Mouse (Mus musculus): ENCODE data around the gene Enho. TPM values are rescaled to one million over a fixed set of nuclear protein-coding genes. Genes with fewer than 3 reads are reported as not detected.

Enho gene
- polyA plus RNA-seq, 1 experiment from 2014 or later = 8.7 TPM

Other genes with a start within 250 kb of the Enho start
- gene Kif24, start 175.4 kb downstream of the Enho start, polyA plus RNA-seq (2015; fragmentation: Nextera tagmentation; extraction: Ambion mirVana) = 5.8 and 7.2 TPM in 2 replicates
- gene Nudt2, start 175.2 kb downstream of the Enho start, polyA plus RNA-seq (2015; fragmentation: Nextera tagmentation; extraction: Ambion mirVana) = 45.5 and 46.4 TPM in 2 replicates
- gene AI464131, start 137.2 kb downstream of the Enho start, polyA plus RNA-seq (2015; fragmentation: Nextera tagmentation; extraction: Ambion mirVana) = 6.6 and 11.9 TPM in 2 replicates
- 0.88 and 1.1 TPM in 2 replicates for gene 1110017D15Rik, start 123.0 kb downstream of the Enho start, polyA plus RNA-seq (2015; fragmentation: Nextera tagmentation; extraction: Ambion mirVana)
- gene Fam219a, start 70.8 kb downstream of the Enho start, polyA plus RNA-seq (2015; fragmentation: Nextera tagmentation; extraction: Ambion mirVana) = 2.7 and 2.8 TPM in 2 replicates
- 1.2 TPM in 2 replicates for gene Dnaic1, start 70.5 kb downstream of the Enho start, polyA plus RNA-seq (2015; fragmentation: Nextera tagmentation; extraction: Ambion mirVana)
- 7.1 and 9.0 TPM in 2 replicates for gene Cntfr, start 56.8 kb upstream of the Enho start, polyA plus RNA-seq (2015; fragmentation: Nextera tagmentation; extraction: Ambion mirVana)
- 431 and 444 TPM in 2 replicates for gene Il11ra1, start 59.7 kb upstream of the Enho start, polyA plus RNA-seq (2015; fragmentation: Nextera tagmentation; extraction: Ambion mirVana)
- 66.0 and 69.1 TPM in 2 replicates for gene Rpp25l, start 73.2 kb upstream of the Enho start, polyA plus RNA-seq (2015; fragmentation: Nextera tagmentation; extraction: Ambion mirVana)
- gene Dctn3, start 82.8 kb upstream of the Enho start, polyA plus RNA-seq (2015; fragmentation: Nextera tagmentation; extraction: Ambion mirVana) = 113 and 123 TPM in 2 replicates
- not detected in 2 replicates for gene Arid3c, start 90.8 kb upstream of the Enho start, polyA plus RNA-seq (2015; fragmentation: Nextera tagmentation; extraction: Ambion mirVana)
- 38.7 and 44.8 TPM in 2 replicates for gene Galt, start 114.9 kb upstream of the Enho start, polyA plus RNA-seq (2015; fragmentation: Nextera tagmentation; extraction: Ambion mirVana)
- gene Sigmar1, start 115.8 kb upstream of the Enho start, polyA plus RNA-seq (2015; fragmentation: Nextera tagmentation; extraction: Ambion mirVana) = 76.1 and 88.5 TPM in 2 replicates
- 35.4 and 42.1 TPM in 2 replicates for gene Ccl27a, start 133.9 kb upstream of the Enho start, polyA plus RNA-seq (2015; fragmentation: Nextera tagmentation; extraction: Ambion mirVana)